Mouse (Mus musculus) kidney, postnatal 0 days (tissue): ENCODE measurements around the gene Erf. TPM values are rescaled to one million over a fixed set of nuclear protein-coding genes. Genes with fewer than 3 reads are reported as not detected.

ENCODE experiments used
- ATAC-seq: fragments of 200-750 bp; cut with Nextera tagmentation; replicated peaks from 2 replicates; pipeline ENCODE4 v1.8.0; 2017; ENCODE audit warnings: low read depth, moderate number of reproducible peaks, moderate TSS enrichment, moderate library complexity; ENCODE audit not compliant: low FRiP score
- DNase-seq: peaks from one replicate; pipeline ENCODE4 v3.0.0-alpha.2; 2016; ENCODE audit warnings: low spot score
- H3K27ac ChIP-seq: fragments of 300-500 bp; sonication (generic); 2 replicates; pipeline ENCODE4 v1.5.1; 2014; ENCODE audit warnings: mild to moderate bottlenecking
- H3K27me3 ChIP-seq: fragments of 300-500 bp; sonication (generic); 2 replicates; pipeline ENCODE4 v1.6.1; 2014; ENCODE audit warnings: low read length, mixed read lengths; ENCODE audit not compliant: insufficient read depth
- H3K36me3 ChIP-seq: fragments of 300-500 bp; sonication (generic); 2 replicates; pipeline ENCODE4 v1.6.1; 2014; ENCODE audit warnings: low read length, mixed read lengths; ENCODE audit not compliant: insufficient read depth
- H3K4me1 ChIP-seq: fragments of 300-500 bp; sonication (generic); replicated peaks from 2 replicates; pipeline ENCODE4 v1.6.1; 2014; ENCODE audit warnings: antibody characterized with exemption, low read length, mixed read lengths; ENCODE audit not compliant: insufficient read depth
- H3K4me2 ChIP-seq: fragments of 300-500 bp; sonication (generic); 2 replicates; pipeline ENCODE4 v1.6.1; 2014; ENCODE audit warnings: mild to moderate bottlenecking, low read length, moderate library complexity, mixed read lengths
- H3K4me3 ChIP-seq: fragments of 300-500 bp; sonication (generic); replicated peaks from 2 replicates; pipeline ENCODE4 v1.5.1; 2014; ENCODE audit warnings: low read depth, low read length
- H3K9ac ChIP-seq: fragments of 300-500 bp; sonication (generic); 2 replicates; pipeline ENCODE4 v1.6.1; 2014; ENCODE audit warnings: low read depth, low read length
- H3K9me3 ChIP-seq: fragments of 300-500 bp; sonication (generic); replicated peaks from 2 replicates; pipeline ENCODE4 v1.6.1; 2016; ENCODE audit warnings: low read length, inconsistent platforms, mixed read lengths
- CTCF ChIP-seq: IDR thresholded peaks from 2 replicates; pipeline ENCODE4 v1.5.1; 2016; ENCODE audit warnings: antibody characterized with exemption, low read depth, mild to moderate bottlenecking, moderate library complexity
- WGBS: fragments of 180-500 bp; shearing (Covaris S2); extraction: QIAGEN DNeasy Blood & Tissue Kit; methylation state at CpG from one replicate; pipeline ENCODE4 v1.1.7; 2014; 5-methylcytosine and 5-hydroxymethylcytosine counted together
- polyA plus RNA-seq: library from polyadenylated mRNA; unstranded; fragments of >200 nt; fragmentation: Nextera tagmentation; extraction: Ambion mirVana; gene quantifications from 2 replicates; pipeline ENCODE4 v1.2.1, GENCODE M21; 2015

The Erf gene
- polyA plus RNA-seq, 1 experiment from 2014 or later, result 18.6 TPM

GRCm38 (mm10) chr7:25272445-25273258 lies 22.1 kb upstream of the Erf start:
- no peak for TF ChIP-seq CTCF
- Histone ChIP-seq H3K4me2 (no peak overlapping the region), H3K27me3 (no peaks in the 10 kb centered on the region), H3K36me3 (peaks cover 22% of the 10 kb centered on the region), H3K9ac (no peak overlapping the region), H3K27ac (no peak overlapping the region), H3K9me3 (no peaks in the 10 kb centered on the region), H3K4me3 (no peak overlapping the region), H3K4me1 (peaks cover 28% of the 10 kb centered on the region)
- WGBS, result 80% methylated on average over 36 of the region's 38 CpGs
- no peak for DNase-seq
- no peak for ATAC-seq

DNA sequence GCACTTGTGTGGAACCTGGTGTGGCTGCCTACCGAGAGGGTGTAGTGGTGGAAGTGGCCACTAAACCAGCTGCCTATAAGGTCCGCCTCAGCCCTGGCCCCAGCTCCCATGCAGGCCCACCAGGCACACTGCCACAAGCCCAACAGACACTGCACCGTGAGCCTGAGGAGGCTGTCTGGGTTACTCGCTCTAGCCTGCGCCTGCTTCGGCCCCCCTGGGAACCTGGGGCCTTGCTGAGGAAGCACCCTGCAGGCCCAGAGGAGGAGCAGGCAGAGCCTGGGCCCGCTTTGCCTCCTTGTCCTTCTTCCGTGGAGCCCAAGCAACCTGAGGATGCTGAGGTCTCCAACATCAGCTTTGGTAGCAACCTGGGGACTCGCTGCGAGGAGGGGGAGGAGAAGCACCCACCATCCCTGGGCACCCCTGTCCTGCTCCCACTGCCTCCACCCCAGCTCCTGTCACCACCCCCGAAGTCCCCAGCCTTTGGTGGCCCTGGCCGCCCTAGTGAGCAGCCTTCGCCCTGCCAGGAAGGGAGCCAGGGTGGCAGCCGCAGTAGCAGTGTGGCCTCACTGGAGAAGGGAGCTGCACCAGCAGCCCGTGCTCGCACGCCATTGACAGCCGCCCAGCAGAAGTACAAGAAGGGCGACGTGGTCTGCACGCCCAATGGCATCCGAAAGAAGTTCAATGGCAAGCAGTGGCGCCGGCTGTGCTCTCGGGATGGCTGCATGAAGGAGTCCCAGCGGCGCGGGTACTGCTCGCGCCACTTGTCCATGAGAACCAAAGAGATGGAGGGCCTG lies 21.3 kb upstream of the Erf start:
- Histone ChIP-seq H3K36me3 (peaks cover 22% of the 10 kb centered on the region), H3K4me3 (no peak overlapping the region), H3K27ac (no peak overlapping the region), H3K27me3 (no peaks in the 10 kb centered on the region), H3K4me1 (peaks cover 25% of the 10 kb centered on the region), H3K9me3 (no peaks in the 10 kb centered on the region), H3K4me2 (no peak overlapping the region), H3K9ac (no peak overlapping the region)
- ATAC-seq (no peak), DNase-seq (no peak)
- no peak for TF ChIP-seq CTCF
- WGBS, result 93% methylated on average over 30 of the region's 30 CpGs

DNA sequence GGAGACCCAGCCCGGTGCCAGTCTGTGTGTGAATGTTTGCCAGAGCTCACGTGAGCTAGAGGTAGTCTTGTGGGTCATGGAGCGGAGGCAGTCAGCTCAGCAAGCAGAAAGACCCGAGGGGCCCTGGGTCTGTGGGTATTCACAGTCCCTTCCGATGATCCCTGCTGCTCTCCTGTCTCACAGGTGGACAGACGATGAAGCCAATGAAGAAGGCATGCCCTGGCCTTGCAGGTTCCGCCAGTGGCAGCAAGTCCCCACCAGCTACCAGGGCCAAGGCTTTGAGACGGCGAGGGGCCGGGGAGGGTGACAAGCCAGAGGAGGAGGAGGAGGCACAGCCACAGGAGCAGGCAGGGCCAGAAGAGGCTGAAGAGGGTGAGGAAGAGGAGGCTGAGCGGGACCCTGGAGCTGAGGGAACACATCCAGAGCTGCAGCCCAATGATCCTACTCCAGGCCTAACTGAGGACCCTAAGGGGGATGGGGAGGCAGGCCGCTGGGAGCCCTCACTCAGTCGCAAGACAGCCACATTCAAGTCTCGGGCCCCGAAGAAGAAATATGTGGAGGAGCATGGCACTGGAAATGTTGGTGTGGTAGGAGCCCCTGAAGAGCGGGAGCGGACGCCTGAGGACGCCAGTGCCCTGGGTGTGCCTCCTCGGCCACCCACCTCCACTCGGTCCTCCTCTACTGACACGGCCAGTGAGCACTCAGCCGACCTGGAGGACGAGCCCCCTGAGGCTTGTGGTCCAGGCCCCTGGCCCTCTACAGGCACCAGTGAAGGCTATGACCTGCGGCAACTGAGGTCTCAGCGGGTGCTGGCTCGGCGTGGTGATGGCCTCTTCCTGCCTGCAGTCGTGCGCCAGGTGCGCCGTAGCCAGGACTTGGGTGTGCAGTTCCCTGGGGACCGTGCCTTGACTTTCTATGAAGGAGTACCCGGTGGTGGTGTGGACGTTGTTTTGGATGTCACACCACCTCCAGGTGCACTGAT lies 20.4 kb upstream of the Erf start:
- WGBS, result 82% methylated on average over 35 of the region's 35 CpGs
- no peak overlapping the region for H3K9ac ChIP-seq
- 0 out of 2 replicates have a peak overlapping the region, but pooled peaks have one; percentile 77 for H3K27ac ChIP-seq
- no peak for TF ChIP-seq CTCF
- H3K4me3 ChIP-seq, result no peak overlapping the region
- DNase-seq, result no peak
- H3K9me3 ChIP-seq, result no peaks in the 10 kb centered on the region
- H3K27me3 ChIP-seq, result no peaks in the 10 kb centered on the region
- H3K4me2 ChIP-seq, result no peak overlapping the region
- H3K4me1 ChIP-seq, result peaks cover 20% of the 10 kb centered on the region
- peaks cover 22% of the 10 kb centered on the region for H3K36me3 ChIP-seq
- ATAC-seq, result no peak

DNA sequence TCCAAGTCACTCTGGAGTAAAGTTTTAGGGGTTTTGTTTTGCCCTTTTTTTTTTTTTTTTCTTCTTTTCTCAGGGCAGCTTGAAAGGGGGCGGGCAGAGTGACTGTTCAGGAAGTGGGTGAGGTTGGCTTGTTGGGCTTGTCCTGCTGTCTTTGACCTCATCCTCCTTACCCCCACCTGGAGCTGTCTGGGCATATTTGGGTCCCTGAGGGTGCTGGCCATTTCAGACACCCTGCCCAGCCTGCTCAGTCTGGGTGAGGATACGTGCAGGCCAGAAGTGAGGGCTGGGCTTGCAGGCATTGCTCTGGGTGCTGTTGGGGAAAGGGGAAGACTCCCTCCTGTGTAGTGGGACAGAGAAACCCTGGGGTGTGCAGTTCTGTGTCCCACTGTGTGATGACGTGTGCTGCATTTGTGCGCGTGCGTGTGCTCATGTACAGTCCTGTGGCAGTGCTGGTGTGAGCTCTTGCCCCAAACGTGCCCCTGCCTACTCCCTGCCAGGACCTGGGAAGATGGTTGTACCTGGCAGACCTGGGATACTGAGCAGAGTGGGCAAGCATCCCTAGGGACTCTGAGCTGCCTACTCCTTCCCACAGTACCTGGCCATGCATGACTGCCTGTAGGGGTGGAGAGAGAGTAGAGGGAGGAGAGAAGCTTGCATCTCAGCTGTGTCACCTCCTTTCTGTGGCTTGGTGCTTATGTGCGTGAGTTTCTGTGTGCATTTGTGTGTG lies 19.1 kb upstream of the Erf start:
- no peaks in the 10 kb centered on the region for H3K9me3 ChIP-seq
- H3K4me3 ChIP-seq, result no peak overlapping the region
- no peak for DNase-seq
- WGBS, result 67% methylated on average over 8 of the region's 8 CpGs
- peak overlapping the region; percentile 80 for H3K4me2 ChIP-seq
- peak overlapping the region; percentile 71; the same call in 1 of the 2 replicates for H3K9ac ChIP-seq
- H3K27ac ChIP-seq, result peak overlapping the region; percentile 77
- ATAC-seq, result no peak
- TF ChIP-seq CTCF, result 0 out of 2 replicates have a peak, but pooled peaks have one; percentile 9
- peaks cover 15% of the 10 kb centered on the region; the same call in 1 of the 2 replicates for H3K4me1 ChIP-seq
- no peaks in the 10 kb centered on the region for H3K27me3 ChIP-seq
- peaks cover 22% of the 10 kb centered on the region for H3K36me3 ChIP-seq

DNA sequence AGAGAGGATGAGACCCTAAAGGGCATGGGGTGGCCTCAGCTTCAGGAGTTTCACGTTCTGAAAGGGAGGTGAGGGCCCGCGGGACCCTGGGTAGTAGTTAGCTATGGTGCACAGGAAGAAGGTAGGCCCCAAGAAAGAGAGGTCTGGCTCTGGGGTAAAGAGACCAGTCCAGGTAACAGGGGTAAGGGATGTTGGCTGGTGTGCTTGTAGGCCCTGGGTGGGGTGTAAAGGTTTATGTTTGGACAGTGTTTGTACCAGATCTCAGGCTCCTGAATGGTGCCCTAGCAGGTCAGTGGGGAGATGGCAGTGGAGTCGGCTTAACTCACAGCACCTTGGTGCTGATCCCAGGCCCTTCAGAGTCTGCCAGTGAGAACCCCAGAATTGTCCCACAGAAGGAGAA lies 18.5 kb upstream of the Erf start:
- Histone ChIP-seq H3K4me2 (peak overlapping the region; percentile 80), H3K27ac (peak overlapping the region; percentile 77), H3K9me3 (no peaks in the 10 kb centered on the region), H3K4me1 (peaks cover 15% of the 10 kb centered on the region; the same call in 1 of the 2 replicates), H3K36me3 (peaks cover 22% of the 10 kb centered on the region), H3K27me3 (no peaks in the 10 kb centered on the region), H3K4me3 (peak overlapping the region; percentile 65), H3K9ac (peak overlapping the region; percentile 71)
- DNase-seq (no peak), ATAC-seq (no peak)
- no peak for TF ChIP-seq CTCF
- 35% methylated on average over 4 of the region's 4 CpGs for WGBS
